Mouse (Mus musculus): ENCODE data around the gene Hoxd8. TPM values are rescaled to one million over a fixed set of nuclear protein-coding genes. Genes with fewer than 3 reads are reported as not detected.

The Hoxd8 gene
- polyA plus RNA-seq, 1 experiment: 1.4 TPM

- Histone ChIP-seq H3K4me3 (replicated peaks; ENCODE audit: control insufficient read depth, low read depth, low read length) (no peak overlapping the region), H3K27ac (ENCODE audit: control insufficient read depth, insufficient read depth, low read depth, low read length, poor library complexity) (no peak overlapping the region), H3K4me1 (ENCODE audit: control insufficient read depth, insufficient read depth, low read length) (no peaks in the 10 kb centered on the region)
- TF ChIP-seq POLR2A (IDR thresholded peaks at IDR 0.05; ENCODE audit: borderline replicate concordance, control insufficient read depth, low read depth, low read length) (no peak), CTCF (IDR thresholded peaks at IDR 0.05; ENCODE audit: control insufficient read depth, insufficient read depth, low read length) (no peak)
- 4% methylated on average over 52 of the region's 52 CpGs for WGBS
Observed at GRCm38 (mm10) chr2:74732513-74733316, 28.3 kb downstream of the Hoxd8 start.

DNA sequence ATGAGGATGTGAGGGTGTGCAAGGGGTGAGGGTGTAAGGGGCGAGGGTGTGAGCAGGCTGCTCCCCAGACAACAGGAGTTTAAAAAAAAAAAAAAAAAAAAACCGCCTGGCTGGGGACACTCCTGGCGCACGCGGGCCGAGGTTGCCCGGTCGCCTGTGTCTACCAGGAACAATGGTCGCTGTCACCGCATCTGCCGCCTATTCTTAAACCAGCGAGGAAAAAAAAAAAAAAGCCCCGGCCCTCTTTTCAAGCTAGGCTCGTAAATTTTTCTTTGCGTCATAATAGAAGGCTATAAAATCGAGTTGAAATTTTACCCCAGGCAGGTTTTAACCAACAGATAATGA is 28.9 kb downstream of the Hoxd8 start:
- TF ChIP-seq POLR2A (IDR thresholded peaks at IDR 0.05; ENCODE audit: borderline replicate concordance, control insufficient read depth, low read depth, low read length) (no peak), CTCF (IDR thresholded peaks at IDR 0.05; ENCODE audit: control insufficient read depth, insufficient read depth, low read length) (no peak)
- Histone ChIP-seq H3K27ac (ENCODE audit: control insufficient read depth, insufficient read depth, low read depth, low read length, poor library complexity) (no peak overlapping the region), H3K4me3 (replicated peaks; ENCODE audit: control insufficient read depth, low read depth, low read length) (no peak overlapping the region), H3K4me1 (ENCODE audit: control insufficient read depth, insufficient read depth, low read length) (no peaks in the 10 kb centered on the region)
- WGBS: 3% methylated on average over 16 of the region's 16 CpGs

GRCm38 (mm10) chr2:74733765-74734164 is 29.4 kb downstream of the Hoxd8 start:
- TF ChIP-seq POLR2A (IDR thresholded peaks at IDR 0.05; ENCODE audit: borderline replicate concordance, control insufficient read depth, low read depth, low read length) (no peak), CTCF (IDR thresholded peaks at IDR 0.05; ENCODE audit: control insufficient read depth, insufficient read depth, low read length) (no peak)
- H3K4me1 ChIP-seq (ENCODE audit: control insufficient read depth, insufficient read depth, low read length): no peaks in the 10 kb centered on the region
- H3K4me3 ChIP-seq (replicated peaks; ENCODE audit: control insufficient read depth, low read depth, low read length): no peak overlapping the region
- H3K27ac ChIP-seq (ENCODE audit: control insufficient read depth, insufficient read depth, low read depth, low read length, poor library complexity): no peak overlapping the region
- WGBS: 6% methylated on average over 6 of the region's 6 CpGs

GRCm38 (mm10) chr2:74734451-74734850 is 30.0 kb downstream of the Hoxd8 start:
- Histone ChIP-seq H3K4me1 (ENCODE audit: control insufficient read depth, insufficient read depth, low read length) (no peaks in the 10 kb centered on the region), H3K27ac (ENCODE audit: control insufficient read depth, insufficient read depth, low read depth, low read length, poor library complexity) (no peak overlapping the region), H3K4me3 (replicated peaks; ENCODE audit: control insufficient read depth, low read depth, low read length) (no peak overlapping the region)
- 6% methylated on average over 13 of the region's 13 CpGs for WGBS
- TF ChIP-seq CTCF (IDR thresholded peaks at IDR 0.05; ENCODE audit: control insufficient read depth, insufficient read depth, low read length) (no peak), POLR2A (IDR thresholded peaks at IDR 0.05; ENCODE audit: borderline replicate concordance, control insufficient read depth, low read depth, low read length) (no peak)

- TF ChIP-seq POLR2A (IDR thresholded peaks at IDR 0.05; ENCODE audit: borderline replicate concordance, control insufficient read depth, low read depth, low read length) (no peak), CTCF (IDR thresholded peaks at IDR 0.05; ENCODE audit: control insufficient read depth, insufficient read depth, low read length) (no peak)
- H3K4me1 ChIP-seq (ENCODE audit: control insufficient read depth, insufficient read depth, low read length): no peaks in the 10 kb centered on the region
- H3K4me3 ChIP-seq (replicated peaks; ENCODE audit: control insufficient read depth, low read depth, low read length): no peak overlapping the region
- WGBS: 18% methylated on average over 27 of the region's 27 CpGs
- no peak overlapping the region for H3K27ac ChIP-seq (ENCODE audit: control insufficient read depth, insufficient read depth, low read depth, low read length, poor library complexity)
Observed at GRCm38 (mm10) chr2:74734996-74735811, 30.8 kb downstream of the Hoxd8 start.

GRCm38 (mm10) chr2:74735851-74736687 is 31.7 kb downstream of the Hoxd8 start:
- Histone ChIP-seq H3K4me1 (ENCODE audit: control insufficient read depth, insufficient read depth, low read length) (no peaks in the 10 kb centered on the region), H3K27ac (ENCODE audit: control insufficient read depth, insufficient read depth, low read depth, low read length, poor library complexity) (no peak overlapping the region), H3K4me3 (replicated peaks; ENCODE audit: control insufficient read depth, low read depth, low read length) (no peak overlapping the region)
- WGBS: 5% methylated on average over 42 of the region's 42 CpGs
- TF ChIP-seq CTCF (IDR thresholded peaks at IDR 0.05; ENCODE audit: control insufficient read depth, insufficient read depth, low read length) (no peak), POLR2A (IDR thresholded peaks at IDR 0.05; ENCODE audit: borderline replicate concordance, control insufficient read depth, low read depth, low read length) (no peak)

DNA sequence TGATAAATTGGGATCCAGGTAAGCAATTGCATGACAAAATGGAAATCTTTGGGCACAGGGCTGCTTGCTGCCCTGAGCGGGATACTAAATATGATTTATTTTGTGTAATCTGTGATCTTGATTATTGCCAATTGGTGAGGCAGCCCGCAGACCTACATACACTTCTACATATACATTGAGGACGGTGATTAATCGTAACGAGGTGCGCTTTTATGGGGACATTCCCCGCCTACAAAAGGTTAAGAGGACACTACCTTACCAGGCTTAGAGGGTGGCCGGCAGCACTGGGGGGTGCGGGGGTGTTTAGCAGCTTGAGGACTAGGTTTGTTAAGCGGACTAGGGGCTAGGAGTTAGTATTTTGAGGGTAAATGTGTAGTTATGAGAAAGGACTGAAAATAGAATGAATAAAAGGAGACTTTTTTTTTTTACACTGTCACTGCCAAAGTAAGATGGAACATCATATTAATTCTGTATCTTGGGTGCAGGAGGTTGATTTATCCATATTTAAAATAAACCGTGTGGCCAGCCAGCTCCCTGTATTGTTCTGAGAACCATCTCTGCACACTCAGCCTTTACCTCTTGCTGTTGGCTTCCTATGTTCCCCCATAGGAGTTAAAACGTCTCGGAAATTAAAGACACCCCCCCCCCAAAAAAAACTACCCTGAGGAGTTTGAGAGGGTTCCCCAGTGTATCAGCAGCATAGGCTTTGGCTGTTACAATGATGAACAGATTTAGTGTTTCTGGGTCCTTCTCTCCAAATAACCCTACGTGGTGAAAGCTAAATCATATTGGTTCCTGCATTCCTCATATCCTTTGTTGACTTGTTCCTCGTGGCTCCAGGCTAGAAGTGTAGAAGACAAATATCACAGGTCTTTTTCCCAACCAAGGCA is 32.5 kb downstream of the Hoxd8 start:
- H3K27ac ChIP-seq (ENCODE audit: control insufficient read depth, insufficient read depth, low read depth, low read length, poor library complexity): no peak overlapping the region
- TF ChIP-seq POLR2A (IDR thresholded peaks at IDR 0.05; ENCODE audit: borderline replicate concordance, control insufficient read depth, low read depth, low read length): no peak
- no peak overlapping the region for H3K4me3 ChIP-seq (replicated peaks; ENCODE audit: control insufficient read depth, low read depth, low read length)
- 20% methylated on average over 15 of the region's 15 CpGs for WGBS
- H3K4me1 ChIP-seq (ENCODE audit: control insufficient read depth, insufficient read depth, low read length): no peaks in the 10 kb centered on the region

Data from bone marrow, adult 2 months (tissue).